Mouse (Mus musculus): Measurements from ENCODE around the gene Ewsr1. TPM values are rescaled to one million over a fixed set of nuclear protein-coding genes. Genes with fewer than 3 reads are reported as not detected.

Gene Ewsr1
- total and polyA plus RNA-seq, 3 experiments, result 454 to 1,012 (median 527) TPM

DNA sequence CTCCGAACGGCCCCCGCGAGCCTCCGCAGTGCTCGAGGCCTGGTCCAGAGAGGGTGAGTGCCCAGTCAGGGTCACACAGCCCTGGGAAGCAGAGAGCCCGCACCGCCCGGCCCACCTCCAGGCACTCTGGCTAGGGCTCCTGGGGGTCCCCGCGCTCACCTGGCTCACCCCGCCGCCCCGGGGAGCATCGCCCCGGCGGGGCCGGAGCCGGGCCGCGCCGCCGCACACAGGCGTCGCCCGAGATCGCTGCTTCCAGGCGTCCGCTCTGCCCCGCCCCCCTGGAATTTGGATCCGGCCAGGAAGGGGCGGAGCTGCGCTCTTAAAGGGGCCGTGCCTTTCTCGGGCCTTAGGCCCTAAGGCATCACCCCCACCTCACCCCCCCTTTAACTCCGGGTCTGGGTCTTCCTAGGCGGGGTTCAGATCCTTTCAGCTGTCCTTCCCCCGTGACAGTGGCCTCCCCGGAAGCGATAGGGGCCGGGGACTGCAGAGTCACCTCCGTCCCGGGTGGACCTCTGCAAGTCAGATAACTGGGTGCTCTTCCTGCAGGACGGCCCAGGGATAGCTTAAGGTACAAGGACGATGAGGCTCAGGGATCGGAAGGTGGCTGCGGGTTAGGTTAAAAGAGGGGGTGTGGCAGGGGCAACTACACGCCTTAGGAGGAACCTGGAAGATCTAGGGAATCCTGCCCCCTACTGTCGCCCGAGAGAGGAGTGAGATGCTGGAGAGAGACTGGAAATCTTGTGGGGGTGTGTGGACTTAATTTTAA is 33.8 kb downstream of the Ewsr1 start, which contains the start of gene Gas2l1:
Gene Gas2l1 (minus strand): TSS at position 272 of the 766 bp plus-strand sequence.
- Histone ChIP-seq H3K4me1 (ENCODE audit: insufficient read depth, low read depth, low read length) (peaks cover 70% of the 10 kb centered on the region), H3K4me3 (ENCODE audit: low read depth, low read length) (peak within 1 kb of the TSS; percentile 82), H3K9me3 (replicated peaks) (peaks cover 31% of the 10 kb centered on the region), H3K36me3 (replicated peaks) (peaks cover 65% of the 10 kb centered on the region), H3K27me3 (ENCODE audit: insufficient read depth, low read length) (no peaks in the 10 kb centered on the region)
- DNase-seq (ENCODE audit: low spot score), result peak; percentile 88
- TF ChIP-seq CTCF (IDR thresholded peaks at IDR 0.05; ENCODE audit: low read depth, low read length), result peak; percentile 11; the same call in 1 of the 2 replicates
- TF ChIP-seq GATA1 (IDR thresholded peaks at IDR 0.05; ENCODE audit: borderline replicate concordance, low read length), result no peak
- ATAC-seq (ENCODE audit: extremely low read depth, insufficient number of reproducible peaks, low FRiP score, poor library complexity, severe bottlenecking), result peak; percentile 52

DNA sequence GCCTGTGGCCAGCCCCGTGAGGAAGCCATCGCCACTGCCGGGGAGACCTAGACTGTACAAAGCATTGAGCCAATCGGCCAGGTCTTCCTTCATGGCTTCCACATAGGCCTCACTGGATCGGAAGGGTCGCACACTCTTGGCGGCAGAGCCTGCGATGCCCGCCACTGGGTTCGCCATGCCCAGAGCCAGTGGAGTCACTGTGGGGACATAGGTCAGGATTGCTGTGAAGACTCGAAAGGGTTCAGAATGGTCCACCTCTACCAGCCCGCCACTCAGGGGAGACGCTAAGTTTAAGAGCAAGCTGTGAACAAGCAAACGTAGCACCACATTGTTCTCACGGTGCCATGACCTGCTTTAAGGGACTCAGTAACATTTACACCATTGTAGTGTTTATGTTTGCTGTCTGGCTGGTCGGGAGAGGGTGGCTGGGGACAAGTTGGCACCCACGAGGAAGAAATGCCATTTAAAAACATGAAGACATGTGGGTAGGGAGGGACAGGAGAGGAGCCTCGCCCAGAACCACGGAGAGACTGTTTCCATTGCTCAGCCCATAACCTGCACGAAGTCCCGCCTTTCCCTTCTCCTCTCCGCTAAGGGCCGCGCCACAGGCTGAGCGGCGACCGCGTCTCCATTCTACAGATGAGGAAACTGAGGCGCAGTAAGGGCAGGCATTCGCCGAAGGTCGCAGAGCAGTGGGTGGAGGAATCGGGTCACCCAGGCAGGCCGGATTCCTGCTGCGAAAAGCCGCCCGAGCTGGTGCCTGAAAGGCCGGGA is 34.6 kb downstream of the Ewsr1 start:
- Histone ChIP-seq H3K36me3 (replicated peaks) (peaks cover 67% of the 10 kb centered on the region), H3K4me1 (ENCODE audit: insufficient read depth, low read depth, low read length) (peaks cover 70% of the 10 kb centered on the region), H3K9me3 (replicated peaks) (peaks cover 31% of the 10 kb centered on the region), H3K4me3 (ENCODE audit: low read depth, low read length) (peak overlapping the region; percentile 82), H3K27me3 (ENCODE audit: insufficient read depth, low read length) (peaks cover 4% of the 10 kb centered on the region; the same call in 1 of the 2 replicates)
- DNase-seq (ENCODE audit: low spot score), result no peak
- ATAC-seq (ENCODE audit: extremely low read depth, insufficient number of reproducible peaks, low FRiP score, poor library complexity, severe bottlenecking), result no peak
- no peak for TF ChIP-seq CTCF (IDR thresholded peaks at IDR 0.05; ENCODE audit: low read depth, low read length)
- no peak for TF ChIP-seq GATA1 (IDR thresholded peaks at IDR 0.05; ENCODE audit: borderline replicate concordance, low read length)
- TF ChIP-seq POLR2AphosphoS5 (IDR thresholded peaks at IDR 0.05; ENCODE audit: insufficient replicate concordance, low read depth, low read length), result no peak

DNA sequence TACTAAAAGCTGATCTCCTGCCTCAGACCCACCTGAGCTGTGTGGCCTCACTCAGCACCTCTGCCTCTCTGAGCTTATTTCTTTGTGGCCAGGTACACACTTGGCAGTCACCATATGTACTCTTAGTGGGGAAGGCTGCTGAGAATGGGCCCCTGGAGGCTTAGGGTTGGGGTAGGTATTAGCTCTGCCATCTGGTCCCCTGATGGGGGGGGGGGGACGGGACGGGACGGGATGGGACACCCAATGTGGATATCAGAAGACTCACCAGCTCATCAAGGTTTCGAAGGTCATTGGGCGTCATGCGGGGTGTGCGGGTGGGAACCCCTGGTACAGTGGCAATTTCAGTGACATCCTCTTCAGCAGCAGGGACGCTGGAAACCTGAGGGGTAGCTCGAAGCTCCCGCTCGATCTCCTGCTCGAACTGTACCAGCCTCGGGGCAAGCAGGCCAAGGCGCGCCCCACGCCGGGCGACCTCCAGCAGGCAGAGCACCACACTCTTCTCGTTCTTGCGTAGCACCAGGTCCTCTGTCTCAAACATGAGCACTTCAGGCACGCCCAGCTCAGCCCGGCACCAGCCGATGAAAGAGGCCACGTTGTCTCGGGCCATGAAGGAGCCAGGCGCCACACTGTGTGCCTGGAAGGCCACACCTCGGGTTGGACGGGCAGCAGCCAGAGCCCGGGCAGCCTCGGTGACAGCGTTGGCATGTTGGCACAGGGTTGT is 35.3 kb downstream of the Ewsr1 start:
- Histone ChIP-seq H3K36me3 (replicated peaks) (peaks cover 65% of the 10 kb centered on the region), H3K9me3 (replicated peaks) (peaks cover 31% of the 10 kb centered on the region), H3K4me1 (ENCODE audit: insufficient read depth, low read depth, low read length) (peaks cover 70% of the 10 kb centered on the region), H3K27me3 (ENCODE audit: insufficient read depth, low read length) (peaks cover 12% of the 10 kb centered on the region), H3K4me3 (ENCODE audit: low read depth, low read length) (peak overlapping the region; percentile 82)
- ATAC-seq (ENCODE audit: extremely low read depth, insufficient number of reproducible peaks, low FRiP score, poor library complexity, severe bottlenecking) (no peak), DNase-seq (ENCODE audit: low spot score) (no peak)
- no peak for TF ChIP-seq CTCF (IDR thresholded peaks at IDR 0.05; ENCODE audit: low read depth, low read length)
- TF ChIP-seq GATA2 (IDR thresholded peaks at IDR 0.05; ENCODE audit: borderline replicate concordance, low read depth, low read length), result no peak
- TF ChIP-seq TAL1 (conservative IDR thresholded peaks at IDR 0.05; ENCODE audit: low read depth, low read length), result no peak
- no peak for TF ChIP-seq POLR2AphosphoS5 (IDR thresholded peaks at IDR 0.05; ENCODE audit: insufficient replicate concordance, low read depth, low read length)
- TF ChIP-seq GATA1 (IDR thresholded peaks at IDR 0.05; ENCODE audit: borderline replicate concordance, low read length), result no peak

DNA sequence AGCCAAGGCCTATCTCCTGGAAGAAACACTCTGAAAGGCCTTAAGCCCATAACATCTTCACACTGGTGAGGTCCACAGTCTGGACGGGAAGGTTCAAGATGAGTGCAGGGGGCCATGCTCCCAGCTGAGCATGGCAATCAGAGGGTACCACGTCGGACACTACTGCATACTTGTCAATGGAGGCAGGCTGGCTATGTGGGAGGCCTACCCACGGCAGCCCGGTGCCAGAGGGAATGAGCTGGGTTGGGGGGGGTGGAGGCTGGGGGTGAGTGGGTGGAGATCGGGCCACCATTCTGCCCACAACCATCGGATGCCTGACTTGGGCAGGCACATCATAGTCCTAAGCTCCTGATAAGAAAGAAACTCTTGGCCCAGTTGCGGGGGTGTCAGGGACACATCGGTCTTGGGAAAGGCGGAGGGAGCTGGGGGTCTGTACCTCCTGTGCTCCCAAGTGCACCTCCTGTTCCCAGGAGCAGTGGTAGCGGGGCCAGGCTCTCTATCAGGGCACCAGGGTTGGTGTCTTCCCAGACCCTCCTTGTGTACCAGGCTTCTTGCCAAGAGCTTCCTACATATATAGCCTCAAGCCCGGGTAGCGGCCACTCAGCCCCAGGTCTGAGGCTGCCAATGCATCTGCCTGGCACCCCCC is 36.1 kb downstream of the Ewsr1 start:
- DNase-seq (ENCODE audit: low spot score) (no peak), ATAC-seq (ENCODE audit: extremely low read depth, insufficient number of reproducible peaks, low FRiP score, poor library complexity, severe bottlenecking) (no peak)
- H3K27me3 ChIP-seq (ENCODE audit: insufficient read depth, low read length), result peaks cover 18% of the 10 kb centered on the region
- peaks cover 70% of the 10 kb centered on the region for H3K4me1 ChIP-seq (ENCODE audit: insufficient read depth, low read depth, low read length)
- TF ChIP-seq CTCF (IDR thresholded peaks at IDR 0.05; ENCODE audit: low read depth, low read length) (no peak), TAL1 (conservative IDR thresholded peaks at IDR 0.05; ENCODE audit: low read depth, low read length) (no peak), GATA2 (IDR thresholded peaks at IDR 0.05; ENCODE audit: borderline replicate concordance, low read depth, low read length) (no peak), POLR2AphosphoS5 (IDR thresholded peaks at IDR 0.05; ENCODE audit: insufficient replicate concordance, low read depth, low read length) (no peak), GATA1 (IDR thresholded peaks at IDR 0.05; ENCODE audit: borderline replicate concordance, low read length) (no peak)
- peaks cover 31% of the 10 kb centered on the region for H3K9me3 ChIP-seq (replicated peaks)
- peak overlapping the region; percentile 49; the same call in 1 of the 2 replicates for H3K4me3 ChIP-seq (ENCODE audit: low read depth, low read length)
- H3K36me3 ChIP-seq (replicated peaks), result peaks cover 58% of the 10 kb centered on the region

DNA sequence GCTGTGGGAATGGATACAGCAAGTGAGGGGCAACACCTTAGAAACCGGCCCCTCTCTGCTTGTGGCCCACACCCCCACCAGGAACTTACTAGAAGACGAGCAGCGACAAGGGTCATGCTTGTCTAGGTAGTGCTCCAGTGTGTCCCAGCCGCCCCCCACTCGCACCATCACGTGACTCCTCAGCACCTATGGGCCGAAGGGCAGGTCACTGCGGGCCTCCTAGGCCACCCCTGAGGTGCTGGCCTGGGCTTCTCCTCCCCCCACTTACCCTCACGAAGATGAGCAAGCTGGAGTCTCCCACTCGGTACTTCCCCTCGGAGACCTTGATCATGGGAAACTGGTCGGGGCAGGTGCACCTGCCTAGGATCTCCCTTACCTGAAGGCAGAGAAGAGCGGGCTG is 36.7 kb downstream of the Ewsr1 start:
- peaks cover 25% of the 10 kb centered on the region for H3K27me3 ChIP-seq (ENCODE audit: insufficient read depth, low read length)
- TF ChIP-seq GATA2 (IDR thresholded peaks at IDR 0.05; ENCODE audit: borderline replicate concordance, low read depth, low read length), result no peak
- TF ChIP-seq TAL1 (conservative IDR thresholded peaks at IDR 0.05; ENCODE audit: low read depth, low read length), result no peak
- TF ChIP-seq GATA1 (IDR thresholded peaks at IDR 0.05; ENCODE audit: borderline replicate concordance, low read length), result no peak
- TF ChIP-seq CTCF (IDR thresholded peaks at IDR 0.05; ENCODE audit: low read depth, low read length), result no peak
- no peak for TF ChIP-seq POLR2AphosphoS5 (IDR thresholded peaks at IDR 0.05; ENCODE audit: insufficient replicate concordance, low read depth, low read length)
- H3K4me1 ChIP-seq (ENCODE audit: insufficient read depth, low read depth, low read length), result peaks cover 70% of the 10 kb centered on the region
- DNase-seq (ENCODE audit: low spot score) (no peak), ATAC-seq (ENCODE audit: extremely low read depth, insufficient number of reproducible peaks, low FRiP score, poor library complexity, severe bottlenecking) (no peak)
- H3K4me3 ChIP-seq (ENCODE audit: low read depth, low read length), result peak overlapping the region; percentile 30; the same call in 1 of the 2 replicates
- peaks cover 56% of the 10 kb centered on the region for H3K36me3 ChIP-seq (replicated peaks)
- peaks cover 31% of the 10 kb centered on the region for H3K9me3 ChIP-seq (replicated peaks)
